In the genomic region with DNA sequence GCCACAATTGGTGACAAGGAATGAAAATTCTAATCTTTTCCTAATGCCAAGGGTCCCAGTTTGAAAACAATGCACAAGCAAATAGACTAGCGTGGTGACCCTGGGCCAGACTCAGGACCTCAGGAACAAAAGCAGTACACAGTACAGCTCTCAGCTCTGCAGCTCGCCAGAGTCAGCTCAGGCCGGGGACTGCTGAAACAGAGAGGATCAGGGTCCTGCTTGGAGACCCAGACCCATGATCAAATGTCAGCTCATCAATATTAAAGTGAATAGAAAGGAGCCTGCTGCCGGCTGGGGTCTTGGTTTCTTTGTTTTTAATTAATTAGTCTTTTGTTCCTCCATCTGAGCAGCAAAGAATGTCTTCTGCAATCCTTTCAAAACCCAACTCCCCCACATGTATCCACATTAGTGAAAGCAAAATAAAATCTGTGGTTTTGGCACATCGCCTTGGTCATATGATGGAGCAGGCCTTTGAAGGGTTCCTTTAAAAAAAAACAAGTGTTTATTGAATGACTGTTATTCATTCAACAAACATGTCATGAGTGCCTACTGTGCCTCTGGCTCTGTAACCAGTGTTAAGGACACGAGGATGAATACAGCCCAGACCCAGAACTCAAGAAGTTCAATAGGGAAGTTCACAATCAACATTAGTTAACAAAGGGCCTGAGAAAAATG, we compare ENCODE assay signal across 8 mouse cellular contexts.
DNase-seq lines count a peak whose midpoint lies in the region.

No protein-coding gene starts in this region.

- peak; percentile 9 to 24 for DNase-seq in left cerebral cortex, postnatal 14 days (ENCODE audit: low spot score in 2 of 2)
- DNase-seq in left cerebral cortex, adult 11 months (ENCODE audit: low spot score): no peak
- peak; percentile 19 for DNase-seq in embryo, embryonic 10.5 days (ENCODE audit: low spot score)
- peak; percentile 46 for DNase-seq in kidney, postnatal 14 days
- DNase-seq in lung, postnatal 25 days (ENCODE audit: low spot score): peak; percentile 57
- DNase-seq in right cerebral cortex, adult 18-20 months: no peak
- DNase-seq in adrenal gland, postnatal 25 days: no peak
- no peak for DNase-seq in adrenal gland, postnatal 36 days

- intact Hi-C loops in left cerebral cortex, postnatal 14 days (cut with DNase I): no loop called here

Comparison
In these comparisons a context has a peak if more than half of its experiments do, and no peak if none do; other contexts are left out.
1. DNase-seq: peak in left cerebral cortex, postnatal 14 days (2 of 2), embryo, embryonic 10.5 days (single experiment), kidney, postnatal 14 days (single experiment) and lung, postnatal 25 days (single experiment); none in left cerebral cortex, adult 11 months (single experiment), right cerebral cortex, adult 18-20 months (single experiment), adrenal gland, postnatal 25 days (single experiment) and adrenal gland, postnatal 36 days (0 of 2).